Mouse (Mus musculus) ES-E14 (cell line): ENCODE results near the gene Abhd15. TPM values are rescaled to one million over a fixed set of nuclear protein-coding genes. Genes with fewer than 3 reads are reported as not detected.

Experiments
- DNase-seq: peaks from one replicate; pipeline ENCODE4 v3.0.0-alpha.2; 2013; ENCODE audit warnings: low read depth, low spot score
- H3K27ac ChIP-seq: 2 replicates; pipeline ENCODE4 v1.5.1; 2012; ENCODE audit warnings: low read depth, mild to moderate bottlenecking, low read length, moderate library complexity, mixed read lengths; ENCODE audit not compliant: poor library complexity, insufficient read depth, severe bottlenecking
- H3K36me3 ChIP-seq: 2 replicates; pipeline ENCODE4 v1.6.1; 2012; ENCODE audit warnings: mild to moderate bottlenecking, low read length, moderate library complexity, mixed read lengths; ENCODE audit not compliant: control insufficient read depth, poor library complexity, insufficient read depth, severe bottlenecking
- H3K4me1 ChIP-seq, 2 experiments: fragments of 150-350 bp in 1 of 2; sonication (generic) in 1 of 2; 2 replicates each; pipeline ENCODE4 v1.6.1; 2012; ENCODE audit warnings: low read length in 2 of 2, mild to moderate bottlenecking in 1 of 2, mixed read lengths in 1 of 2; ENCODE audit not compliant: control insufficient read depth in 2 of 2, insufficient read depth in 2 of 2, poor library complexity in 1 of 2
- H3K4me3 ChIP-seq, 2 experiments: fragments of 150-350 bp in 1 of 2; sonication (generic) in 1 of 2; 2 replicates each; pipeline ENCODE4 v1.5.1; 2012; ENCODE audit warnings: low read length in 2 of 2, low read depth in 1 of 2, mild to moderate bottlenecking in 1 of 2, mixed read lengths in 1 of 2; ENCODE audit not compliant: insufficient read depth in 1 of 2, poor library complexity in 1 of 2, severe bottlenecking in 1 of 2
- H3K9ac ChIP-seq: 2 replicates; pipeline ENCODE4 v1.6.1; 2012; ENCODE audit warnings: low read depth, mild to moderate bottlenecking, low read length, mixed read lengths; ENCODE audit not compliant: poor library complexity, insufficient read depth, severe bottlenecking
- H3K9me3 ChIP-seq: fragments of 150-350 bp; sonication (generic); 2 replicates; pipeline ENCODE4 v1.6.1; 2012; ENCODE audit warnings: low read depth, mild to moderate bottlenecking, low read length; ENCODE audit not compliant: control insufficient read depth, insufficient read depth
- CHD2 ChIP-seq: IDR thresholded peaks from 2 replicates; pipeline ENCODE4 v1.6.1; 2014; ENCODE audit warnings: mild to moderate bottlenecking, low read depth, low read length, inconsistent platforms
- HCFC1 ChIP-seq: IDR thresholded peaks from 2 replicates; pipeline ENCODE4 v1.6.1; 2012; ENCODE audit warnings: low read length, inconsistent platforms, borderline replicate concordance; ENCODE audit not compliant: insufficient read depth
- MAFK ChIP-seq: IDR thresholded peaks from 2 replicates; pipeline ENCODE4 v1.6.1; 2014; ENCODE audit warnings: mild to moderate bottlenecking, low read depth, low read length, inconsistent platforms; ENCODE audit not compliant: insufficient read depth
- ZC3H11A ChIP-seq: IDR thresholded peaks from 2 replicates; pipeline ENCODE4 v1.6.1; 2012; ENCODE audit warnings: low read depth, mild to moderate bottlenecking, inconsistent platforms, low read length, borderline replicate concordance
- ZNF384 ChIP-seq: IDR thresholded peaks from 2 replicates; pipeline ENCODE4 v1.6.1; 2012; ENCODE audit warnings: low read depth, low read length, inconsistent platforms
- in situ Hi-C, 2 experiments: fragments of 600-800 bp; cut with MboI; formaldehyde crosslinking; loops; one replicate each; pipeline ENCODE4 v1.15.1; 2025; ENCODE audit warnings: low sequenced_read_pairs in 2 of 2, inconsistent platforms in 1 of 2; ENCODE audit not compliant: unreplicated experiment in 2 of 2
- total RNA-seq: library from RNA; depleted of rRNA; stranded (reverse); fragments of 300-350 nt; gene quantifications from 2 replicates; pipeline ENCODE4 v1.2.3, GENCODE M21; 2012; rRNA removed

The Abhd15 gene
- total RNA-seq = 1.6 and 1.7 TPM in 2 replicates

- H3K9ac ChIP-seq = peak within 1 kb of the TSS; percentile 34
- in situ Hi-C loops = no loop called here
- no peaks in the 10 kb centered on the region for H3K36me3 ChIP-seq
- peaks cover 2 to 10% of the 10 kb centered on the region in 2 experiments for H3K4me1 ChIP-seq
- no peak for TF ChIP-seq ZNF384
- TF ChIP-seq HCFC1 = no peak
- no peak for TF ChIP-seq ZC3H11A
- TF ChIP-seq CHD2 = no peak
- no peak for TF ChIP-seq MAFK
- peak within 1 kb of the TSS; percentile 66 to 69 for H3K4me3 ChIP-seq
- DNase-seq = no peak
- H3K27ac ChIP-seq = no peak within 1 kb of the TSS
- H3K9me3 ChIP-seq = no peaks in the 10 kb centered on the region
Measured at GRCm38 (mm10) chr11:77514832-77515636, at the start of gene Abhd15. TSS of gene Abhd15 (plus strand) at chr11:77515121.

GRCm38 (mm10) chr11:77466544-77466943 lies 48.4 kb upstream of the Abhd15 start:
- no peaks in the 10 kb centered on the region for H3K36me3 ChIP-seq
- in situ Hi-C loops = no loop called here
- H3K4me1 ChIP-seq = peaks cover 0 to 25% of the 10 kb centered on the region in 2 experiments; a peak in 1 of 4 replicates
- H3K4me3 ChIP-seq = peak overlapping the region; percentile 48 to 49
- TF ChIP-seq ZNF384 = no peak
- no peak for TF ChIP-seq CHD2
- no peak for TF ChIP-seq ZC3H11A
- TF ChIP-seq MAFK = no peak
- no peak for TF ChIP-seq HCFC1
- no peaks in the 10 kb centered on the region for H3K9me3 ChIP-seq
- 0 out of 2 replicates have a peak overlapping the region, but pooled peaks have one; percentile 33 for H3K9ac ChIP-seq
- no peak for DNase-seq
- H3K27ac ChIP-seq = no peak overlapping the region

- H3K9ac ChIP-seq = peak overlapping the region; percentile 27; the same call in 1 of the 2 replicates
- no peak for DNase-seq
- H3K4me3 ChIP-seq = peak overlapping the region; percentile 48 to 59
- H3K9me3 ChIP-seq = no peaks in the 10 kb centered on the region
- H3K27ac ChIP-seq = no peak overlapping the region
- no peaks in the 10 kb centered on the region for H3K36me3 ChIP-seq
- TF ChIP-seq ZNF384 = no peak
- no peak for TF ChIP-seq ZC3H11A
- TF ChIP-seq CHD2 = no peak
- TF ChIP-seq MAFK = no peak
- no peak for TF ChIP-seq HCFC1
- H3K4me1 ChIP-seq = peaks cover 0 to 29% of the 10 kb centered on the region in 2 experiments; a peak in 1 of 4 replicates
- in situ Hi-C loops = no loop called here
Measured at GRCm38 (mm10) chr11:77467157-77467556, 47.8 kb upstream of the Abhd15 start.

- in situ Hi-C loops = no loop called here
- H3K9me3 ChIP-seq = no peaks in the 10 kb centered on the region
- H3K27ac ChIP-seq = no peak overlapping the region
- peaks cover 0 to 29% of the 10 kb centered on the region in 2 experiments; a peak in 1 of 4 replicates for H3K4me1 ChIP-seq
- peak overlapping the region; percentile 24 to 59; a peak in 3 of 4 replicates for H3K4me3 ChIP-seq
- no peak for DNase-seq
- H3K36me3 ChIP-seq = no peaks in the 10 kb centered on the region
- TF ChIP-seq HCFC1 (no peak), CHD2 (no peak), ZC3H11A (0 out of 2 replicates have a peak, but pooled peaks have one; percentile 0), MAFK (0 out of 2 replicates have a peak, but pooled peaks have one; percentile 3), ZNF384 (no peak)
- no peak overlapping the region; the same call in 1 of the 2 replicates for H3K9ac ChIP-seq
Measured at GRCm38 (mm10) chr11:77467784-77468183, 47.1 kb upstream of the Abhd15 start.
